Mouse (Mus musculus): ENCODE results near the gene Gm11639.

Gene Gm11639

DNA sequence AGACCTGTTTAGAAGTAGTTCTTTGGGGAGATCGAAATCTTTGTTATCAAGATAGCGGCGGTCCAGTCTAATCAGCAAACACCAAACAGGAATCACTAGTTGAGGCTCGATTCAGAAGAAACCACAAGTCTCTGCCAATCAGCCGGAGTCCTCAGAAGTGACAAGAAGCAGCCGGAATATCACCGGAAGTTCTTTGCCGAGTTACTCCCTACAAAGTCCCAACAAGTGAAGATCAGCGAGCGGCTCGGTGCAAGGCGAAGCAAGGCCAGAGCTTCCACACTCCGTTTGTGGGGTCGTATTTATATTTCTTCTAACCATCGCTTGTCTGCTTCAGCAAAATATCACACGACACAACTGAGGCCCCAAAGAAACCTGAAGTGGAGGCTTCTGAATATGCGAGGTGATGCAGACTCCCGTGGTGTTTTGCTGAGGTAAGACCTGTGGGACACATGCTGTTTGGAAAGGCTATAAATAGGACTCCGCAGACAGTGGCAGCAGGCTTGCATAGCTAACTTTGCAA lies 471.3 kb downstream of the Gm11639 start:
- no peak for DNase-seq

- no peak for DNase-seq
Measured at GRCm38 (mm10) chr11:105158047-105158446, 472.5 kb downstream of the Gm11639 start.

GRCm38 (mm10) chr11:105159673-105160360 lies 474.3 kb downstream of the Gm11639 start:
- DNase-seq, result no peak

GRCm38 (mm10) chr11:105161411-105161810 lies 475.9 kb downstream of the Gm11639 start:
- DNase-seq, result no peak

DNA sequence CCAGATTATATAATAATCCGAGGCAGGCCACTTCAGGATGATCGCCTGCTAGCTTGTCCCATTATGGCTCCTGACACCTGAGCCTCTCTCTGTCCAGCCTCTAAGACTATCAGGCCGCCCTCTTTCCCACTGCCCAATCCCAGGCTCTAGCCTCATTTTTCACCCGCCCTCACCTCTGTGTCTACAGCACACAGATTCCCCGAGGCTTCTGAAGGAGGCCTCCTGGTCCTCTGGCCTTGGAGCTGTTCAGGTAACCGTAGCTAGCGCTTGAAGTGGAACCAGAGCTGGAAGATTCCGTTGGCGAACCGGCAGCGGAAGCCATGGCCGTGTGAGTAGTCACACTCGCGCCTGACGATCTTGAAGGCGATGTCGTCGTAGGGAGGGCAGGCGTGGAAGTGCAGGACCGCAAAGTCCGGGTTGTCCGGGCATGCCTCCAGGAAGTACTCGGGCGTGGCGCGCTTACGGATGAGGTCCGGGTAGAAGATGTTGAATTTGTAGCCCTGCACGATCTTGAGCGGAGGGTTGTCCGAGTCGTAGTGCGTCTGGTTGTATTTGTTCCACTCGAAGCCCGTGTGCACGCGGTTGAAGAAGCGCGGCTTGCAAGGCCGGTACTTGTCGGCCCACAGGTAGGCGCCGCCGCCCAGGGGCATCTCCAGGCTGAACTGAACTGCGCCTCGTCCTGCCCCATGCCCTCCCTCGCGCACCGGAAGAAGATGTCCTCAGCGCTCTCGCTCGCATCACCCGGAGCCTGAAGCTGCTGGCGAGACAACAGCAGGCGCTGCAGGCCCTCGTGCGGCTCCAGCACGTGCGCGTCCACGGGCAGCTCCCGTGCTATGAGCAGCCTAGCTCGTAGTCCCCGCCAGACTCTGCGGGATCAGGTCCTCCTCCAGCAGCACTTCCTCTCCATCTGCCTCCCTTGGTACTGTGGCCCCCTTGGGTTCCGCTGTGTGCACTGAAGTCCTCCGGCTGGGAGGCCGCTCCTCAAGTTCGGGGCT lies 479.3 kb downstream of the Gm11639 start:
- no peak for DNase-seq

DNA sequence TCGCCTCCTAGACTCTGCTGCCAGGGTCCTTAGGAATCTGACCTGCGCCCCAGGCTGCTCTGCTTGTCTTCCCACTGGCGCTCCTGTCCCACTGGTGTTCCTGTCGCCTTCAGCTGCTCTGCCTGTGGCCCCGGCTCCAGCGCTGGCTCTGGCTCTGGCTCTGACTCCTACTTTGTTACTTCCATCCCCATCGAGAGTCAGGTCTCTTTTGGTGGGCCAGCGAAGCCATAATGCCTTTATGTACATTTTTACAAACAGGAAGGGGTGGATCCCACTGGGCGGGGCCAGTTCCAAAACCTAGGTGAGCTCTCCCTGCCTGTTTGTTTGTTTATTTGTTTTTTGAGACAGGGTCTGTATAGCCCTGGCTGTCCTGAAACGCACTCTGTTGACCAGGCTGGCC lies 481.3 kb downstream of the Gm11639 start:
- no peak for DNase-seq
